Mouse (Mus musculus): Measurements from ENCODE around the gene Zfp383.

- TF ChIP-seq POLR2A (IDR thresholded peaks at IDR 0.05; ENCODE audit: control insufficient read depth, extremely low read depth, insufficient read depth, low read length, poor library complexity) = no peak
- TF ChIP-seq CTCF (IDR thresholded peaks at IDR 0.05; ENCODE audit: borderline replicate concordance, control insufficient read depth, extremely low read depth, insufficient read depth, low read length, poor library complexity) = no peak
Observed at GRCm38 (mm10) chr7:29954731-29955130, 46.7 kb downstream of the Zfp383 start.
